Mouse (Mus musculus) lung, embryonic 15.5 days (tissue): Measurements from ENCODE around the gene A830018L16Rik. TPM values are rescaled to one million over a fixed set of nuclear protein-coding genes. Genes with fewer than 3 reads are reported as not detected.

Experiments used
- ATAC-seq: fragments of 200-750 bp; cut with Nextera tagmentation; 2 replicates; pipeline ENCODE4 v1.8.0; 2017; ENCODE audit warnings: moderate number of reproducible peaks, borderline replicate concordance; ENCODE audit not compliant: low FRiP score, low TSS enrichment; ENCODE audit errors: extremely low read depth
- H3K27ac ChIP-seq: fragments of 300-500 bp; sonication (generic); 2 replicates; pipeline ENCODE4 v1.5.1; 2015; ENCODE audit warnings: moderate library complexity, mild to moderate bottlenecking, inconsistent platforms
- H3K27me3 ChIP-seq: fragments of 300-500 bp; sonication (generic); 2 replicates; pipeline ENCODE4 v1.6.1; 2015; ENCODE audit warnings: inconsistent platforms
- H3K36me3 ChIP-seq: fragments of 300-500 bp; sonication (generic); 2 replicates; pipeline ENCODE4 v1.6.1; 2015; ENCODE audit warnings: inconsistent platforms
- H3K4me1 ChIP-seq: fragments of 300-500 bp; sonication (generic); 2 replicates; pipeline ENCODE4 v1.6.1; 2015; ENCODE audit warnings: inconsistent platforms
- H3K4me2 ChIP-seq: fragments of 300-500 bp; sonication (generic); 2 replicates; pipeline ENCODE4 v1.6.1; 2015; ENCODE audit warnings: inconsistent platforms, mild to moderate bottlenecking, moderate library complexity
- H3K4me3 ChIP-seq: fragments of 300-500 bp; sonication (generic); 2 replicates; pipeline ENCODE4 v1.5.1; 2015; ENCODE audit warnings: mild to moderate bottlenecking, inconsistent platforms
- H3K9ac ChIP-seq: fragments of 300-500 bp; sonication (generic); 2 replicates; pipeline ENCODE4 v1.6.1; 2015; ENCODE audit warnings: inconsistent platforms
- H3K9me3 ChIP-seq: fragments of 300-500 bp; sonication (generic); 2 replicates; pipeline ENCODE4 v1.6.1; 2016; ENCODE audit warnings: inconsistent platforms
- WGBS: fragments of 180-500 bp; shearing (Covaris S2); methylation state at CpG from one replicate; pipeline ENCODE4 v1.1.7; 2015; 5-methylcytosine and 5-hydroxymethylcytosine counted together
- polyA plus RNA-seq: library from polyadenylated mRNA; unstranded; fragments of >200 nt; fragmentation: Nextera tagmentation; extraction: Ambion mirVana; gene quantifications from 2 replicates; pipeline ENCODE4 v1.2.1, GENCODE M21; 2015

The A830018L16Rik gene
- polyA plus RNA-seq, result 0.39 and 0.77 TPM in 2 replicates

GRCm38 (mm10) chr1:11413894-11414556, at the start of gene A830018L16Rik:
Gene A830018L16Rik, plus strand, starts transcription at chr1:11414105.
- H3K9ac ChIP-seq, result peak within 1 kb of the TSS; percentile 37
- no peak within 1 kb of the TSS for H3K27ac ChIP-seq
- H3K36me3 ChIP-seq, result no peaks in the 10 kb centered on the region
- under 1% methylated on average over 50 of the region's 50 CpGs for WGBS
- peak within 1 kb of the TSS; percentile 47 for H3K4me3 ChIP-seq
- ATAC-seq, result peak; percentile 99
- peak within 1 kb of the TSS; percentile 95 for H3K4me2 ChIP-seq
- peaks cover 12% of the 10 kb centered on the region; the same call in 1 of the 2 replicates for H3K27me3 ChIP-seq
- H3K4me1 ChIP-seq, result peaks cover 5% of the 10 kb centered on the region; the same call in 1 of the 2 replicates
- H3K9me3 ChIP-seq, result no peaks in the 10 kb centered on the region

GRCm38 (mm10) chr1:11385846-11386245, 28.1 kb upstream of the A830018L16Rik start:
- no peak overlapping the region for H3K4me3 ChIP-seq
- 42% methylated on average over 3 of the region's 3 CpGs for WGBS

GRCm38 (mm10) chr1:11395408-11395807, 18.5 kb upstream of the A830018L16Rik start:
- no peak overlapping the region for H3K9ac ChIP-seq
- no peak overlapping the region for H3K27ac ChIP-seq
- H3K27me3 ChIP-seq, result no peaks in the 10 kb centered on the region
- H3K4me2 ChIP-seq, result no peak overlapping the region
- no peaks in the 10 kb centered on the region for H3K9me3 ChIP-seq
- H3K36me3 ChIP-seq, result no peaks in the 10 kb centered on the region
- no peak overlapping the region for H3K4me3 ChIP-seq
- no peak for ATAC-seq
- no peaks in the 10 kb centered on the region for H3K4me1 ChIP-seq
- WGBS, result 53% methylated on average over 4 of the region's 4 CpGs

More at GRCm38 (mm10) chr1:11385846-11386245, 28.1 kb upstream of the A830018L16Rik start:
- no peaks in the 10 kb centered on the region for H3K27me3 ChIP-seq
- H3K4me2 ChIP-seq, result no peak overlapping the region
- H3K36me3 ChIP-seq, result no peaks in the 10 kb centered on the region
- no peak overlapping the region for H3K27ac ChIP-seq
- H3K9ac ChIP-seq, result no peak overlapping the region
- ATAC-seq, result no peak
- no peaks in the 10 kb centered on the region for H3K9me3 ChIP-seq
- H3K4me1 ChIP-seq, result no peaks in the 10 kb centered on the region

- WGBS, result 92% methylated on average over 2 of the region's 2 CpGs
- ATAC-seq, result no peak
- Histone ChIP-seq H3K4me3 (no peak overlapping the region), H3K36me3 (no peaks in the 10 kb centered on the region), H3K4me2 (no peak overlapping the region), H3K9ac (no peak overlapping the region), H3K27me3 (no peaks in the 10 kb centered on the region), H3K4me1 (no peaks in the 10 kb centered on the region), H3K27ac (no peak overlapping the region), H3K9me3 (no peaks in the 10 kb centered on the region)
These were observed 17.7 kb upstream of the A830018L16Rik start for GRCm38 (mm10) chr1:11395996-11396736.

- H3K4me2 ChIP-seq, result no peak overlapping the region
- no peak overlapping the region for H3K9ac ChIP-seq
- WGBS, result 19% methylated on average over 2 of the region's 2 CpGs
- no peaks in the 10 kb centered on the region for H3K9me3 ChIP-seq
- ATAC-seq, result no peak
- no peak overlapping the region for H3K4me3 ChIP-seq
- H3K27me3 ChIP-seq, result no peaks in the 10 kb centered on the region
- no peaks in the 10 kb centered on the region for H3K4me1 ChIP-seq
- H3K36me3 ChIP-seq, result no peaks in the 10 kb centered on the region
- H3K27ac ChIP-seq, result no peak overlapping the region
These were observed 12.7 kb upstream of the A830018L16Rik start for GRCm38 (mm10) chr1:11401159-11401558.

- Histone ChIP-seq H3K9me3 (no peaks in the 10 kb centered on the region), H3K36me3 (no peaks in the 10 kb centered on the region), H3K4me2 (no peak overlapping the region), H3K4me1 (no peaks in the 10 kb centered on the region), H3K27ac (no peak overlapping the region), H3K9ac (no peak overlapping the region), H3K4me3 (no peak overlapping the region), H3K27me3 (no peaks in the 10 kb centered on the region)
- no peak for ATAC-seq
These were observed 8.4 kb upstream of the A830018L16Rik start for GRCm38 (mm10) chr1:11405527-11405926.

- no peak overlapping the region for H3K9ac ChIP-seq
- no peak overlapping the region for H3K27ac ChIP-seq
- 72% methylated on average over 3 of the region's 3 CpGs for WGBS
- no peaks in the 10 kb centered on the region for H3K9me3 ChIP-seq
- H3K4me1 ChIP-seq, result no peaks in the 10 kb centered on the region
- no peak overlapping the region for H3K4me2 ChIP-seq
- H3K27me3 ChIP-seq, result no peaks in the 10 kb centered on the region
- no peak for ATAC-seq
- no peak overlapping the region for H3K4me3 ChIP-seq
- H3K36me3 ChIP-seq, result no peaks in the 10 kb centered on the region
These were observed 7.9 kb upstream of the A830018L16Rik start for GRCm38 (mm10) chr1:11406026-11406425.

- Histone ChIP-seq H3K9ac (peak overlapping the region; percentile 37), H3K4me1 (peaks cover 5% of the 10 kb centered on the region; the same call in 1 of the 2 replicates), H3K27ac (no peak overlapping the region), H3K27me3 (peaks cover 12% of the 10 kb centered on the region; the same call in 1 of the 2 replicates), H3K9me3 (no peaks in the 10 kb centered on the region), H3K4me3 (peak overlapping the region; percentile 47), H3K4me2 (peak overlapping the region; percentile 95), H3K36me3 (no peaks in the 10 kb centered on the region)
- ATAC-seq, result 0 out of 2 replicates have a peak, but pooled peaks have one; percentile 5
- under 1% methylated on average over 9 of the region's 9 CpGs for WGBS
These were observed 655 bp downstream of the A830018L16Rik start for GRCm38 (mm10) chr1:11414560-11414959.

GRCm38 (mm10) chr1:11427310-11427709, 13.4 kb downstream of the A830018L16Rik start:
- ATAC-seq, result no peak
- Histone ChIP-seq H3K27me3 (no peaks in the 10 kb centered on the region), H3K4me2 (no peak overlapping the region), H3K27ac (no peak overlapping the region), H3K9me3 (no peaks in the 10 kb centered on the region), H3K4me1 (no peaks in the 10 kb centered on the region), H3K4me3 (no peak overlapping the region), H3K9ac (no peak overlapping the region), H3K36me3 (no peaks in the 10 kb centered on the region)
- WGBS, result 93% methylated on average over 1 of the region's 1 CpGs

GRCm38 (mm10) chr1:11458353-11458752, 44.4 kb downstream of the A830018L16Rik start:
- H3K9ac ChIP-seq, result no peak overlapping the region
- H3K9me3 ChIP-seq, result no peaks in the 10 kb centered on the region
- no peaks in the 10 kb centered on the region for H3K27me3 ChIP-seq
- no peak overlapping the region for H3K27ac ChIP-seq
- H3K36me3 ChIP-seq, result no peaks in the 10 kb centered on the region
- H3K4me1 ChIP-seq, result no peaks in the 10 kb centered on the region
- no peak overlapping the region for H3K4me2 ChIP-seq
- no peak overlapping the region for H3K4me3 ChIP-seq
- ATAC-seq, result no peak
- WGBS, result 67% methylated on average over 1 of the region's 1 CpGs

- no peaks in the 10 kb centered on the region for H3K36me3 ChIP-seq
- H3K9ac ChIP-seq, result no peak overlapping the region
- no peaks in the 10 kb centered on the region for H3K9me3 ChIP-seq
- 66% methylated on average over 1 of the region's 1 CpGs for WGBS
- H3K4me1 ChIP-seq, result no peaks in the 10 kb centered on the region
- H3K4me3 ChIP-seq, result no peak overlapping the region
- H3K27me3 ChIP-seq, result no peaks in the 10 kb centered on the region
- no peak for ATAC-seq
- no peak overlapping the region for H3K4me2 ChIP-seq
- no peak overlapping the region for H3K27ac ChIP-seq
These were observed 52.4 kb downstream of the A830018L16Rik start for GRCm38 (mm10) chr1:11466325-11466724.

- H3K4me3 ChIP-seq, result no peak overlapping the region
- no peaks in the 10 kb centered on the region for H3K27me3 ChIP-seq
- H3K9me3 ChIP-seq, result no peaks in the 10 kb centered on the region
- H3K36me3 ChIP-seq, result no peaks in the 10 kb centered on the region
- 47% methylated on average over 5 of the region's 5 CpGs for WGBS
- no peak overlapping the region for H3K27ac ChIP-seq
- H3K9ac ChIP-seq, result no peak overlapping the region
- no peaks in the 10 kb centered on the region for H3K4me1 ChIP-seq
- H3K4me2 ChIP-seq, result no peak overlapping the region
- no peak for ATAC-seq
These were observed 53.2 kb downstream of the A830018L16Rik start for GRCm38 (mm10) chr1:11467065-11467643.
